Mouse (Mus musculus): ENCODE results near the gene Gm10681.
"Not testable (repeated sequence)": the region's sequence is repeated elsewhere in the genome, so short reads cannot be mapped to it uniquely, and the experiment has no call there.

Gm10681 gene

GRCm38 (mm10) chr3:98588707-98589106 lies at the start of gene Gm10681:
Gm10681 (minus strand) TSS chr3:98588807.
- DNase-seq: no peak

DNA sequence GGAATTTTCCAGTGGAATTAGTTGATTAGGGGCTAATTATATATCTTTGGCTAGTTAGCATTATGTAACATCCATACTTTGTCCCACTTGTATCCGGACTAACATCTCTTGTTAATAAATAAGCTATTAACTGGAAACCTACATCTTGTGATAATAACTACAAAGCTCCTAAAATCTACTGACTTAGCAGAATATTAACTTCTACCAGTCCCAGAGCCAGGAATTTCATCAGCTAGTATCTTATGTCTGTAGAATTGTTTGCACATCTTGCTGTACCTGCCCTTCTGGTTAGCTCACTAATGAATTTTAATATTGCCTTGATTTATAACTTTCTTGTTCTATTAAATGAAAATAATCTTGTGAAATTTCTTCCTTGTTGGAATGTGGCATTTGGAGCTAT lies 46.5 kb upstream of the Gm10681 start:
- DNase-seq: no peak

DNA sequence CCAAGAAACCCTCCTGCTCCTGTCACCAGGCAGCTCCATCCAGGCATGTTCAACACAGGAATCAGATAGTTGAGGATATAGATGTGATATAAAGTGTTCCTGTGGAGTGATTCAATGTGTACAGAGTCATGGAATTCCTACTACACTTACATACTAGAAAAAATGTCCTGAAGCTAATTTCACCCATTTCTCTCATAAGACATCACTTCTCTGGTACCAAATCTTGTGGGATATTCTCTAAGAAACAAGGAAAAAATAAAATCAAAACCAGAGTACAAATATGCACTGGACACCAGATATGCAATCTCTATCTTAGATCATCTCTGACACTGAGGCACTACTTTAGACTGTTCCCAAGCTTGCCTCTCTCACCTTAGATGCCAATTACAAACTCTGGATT lies 41.5 kb upstream of the Gm10681 start, which contains the start of gene Hsd3b5:
Gene Hsd3b5 (minus strand): TSS at position 101 of the 400 bp plus-strand sequence.
- DNase-seq: no peak

GRCm38 (mm10) chr3:98629633-98630032 lies 41.0 kb upstream of the Gm10681 start:
- DNase-seq: no peak

DNA sequence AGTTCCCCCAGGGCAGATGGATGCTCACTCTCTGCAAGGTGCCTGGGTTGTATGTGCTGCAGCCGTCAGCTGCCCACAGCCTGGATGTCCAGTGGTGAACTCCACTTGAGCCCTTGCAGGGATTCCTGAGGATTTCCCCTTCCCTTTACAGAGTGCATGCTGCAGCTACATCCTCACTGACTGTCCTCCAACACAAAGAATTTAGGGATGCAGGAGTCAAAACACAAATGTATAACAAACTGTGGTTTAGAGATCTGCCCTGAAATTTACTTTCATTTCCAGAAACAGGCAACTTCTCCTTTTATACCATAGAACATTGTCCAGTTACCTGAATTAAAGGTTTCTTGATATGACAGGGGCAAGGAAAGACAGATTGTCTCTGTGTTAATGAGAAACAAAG lies 28.2 kb upstream of the Gm10681 start:
- not testable (repeated sequence) for DNase-seq

DNA sequence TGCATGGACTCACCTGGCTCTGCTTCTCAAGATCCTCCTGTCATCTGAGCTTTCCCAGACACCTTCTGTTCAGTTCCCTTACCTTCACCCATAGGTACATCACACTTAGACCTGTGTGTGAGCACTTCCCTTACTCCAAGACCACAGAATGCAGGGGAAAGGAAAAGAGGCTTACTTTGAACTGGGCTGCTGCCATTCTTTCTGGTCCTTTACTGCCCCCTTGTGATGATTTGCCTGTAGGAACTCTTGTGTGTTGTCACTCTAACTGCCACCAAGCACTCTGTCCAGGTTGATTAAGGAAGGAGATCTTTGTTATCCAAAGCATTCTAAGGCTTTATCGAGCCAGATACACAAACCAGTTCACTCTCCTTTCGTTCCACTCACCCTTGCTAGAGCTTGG lies 27.6 kb upstream of the Gm10681 start:
- DNase-seq: not testable (repeated sequence)

DNA sequence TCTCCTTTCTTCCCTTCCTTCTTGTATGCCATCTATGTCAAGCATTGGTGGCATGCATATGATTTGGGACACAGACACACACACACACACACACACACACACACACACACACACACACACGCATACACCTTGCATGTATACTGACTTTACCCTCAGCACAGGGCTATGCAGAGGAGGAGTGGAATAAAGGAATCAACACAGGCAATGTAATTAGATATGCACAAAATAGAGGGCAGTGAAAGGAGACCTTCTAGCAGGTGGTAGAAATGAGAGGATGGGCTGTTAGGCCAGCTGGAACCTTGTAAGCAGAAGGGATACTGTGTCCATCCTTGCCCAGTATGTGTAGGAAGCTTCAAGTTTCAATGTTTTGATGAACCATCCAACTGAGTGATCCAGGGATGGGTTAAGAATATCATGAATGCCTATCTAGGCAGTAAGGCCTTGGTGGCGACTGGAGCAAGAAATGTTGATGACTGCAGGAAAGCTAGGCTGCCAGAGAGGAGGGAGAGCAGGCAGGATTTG lies 25.9 kb upstream of the Gm10681 start:
- not testable (repeated sequence) for DNase-seq

DNA sequence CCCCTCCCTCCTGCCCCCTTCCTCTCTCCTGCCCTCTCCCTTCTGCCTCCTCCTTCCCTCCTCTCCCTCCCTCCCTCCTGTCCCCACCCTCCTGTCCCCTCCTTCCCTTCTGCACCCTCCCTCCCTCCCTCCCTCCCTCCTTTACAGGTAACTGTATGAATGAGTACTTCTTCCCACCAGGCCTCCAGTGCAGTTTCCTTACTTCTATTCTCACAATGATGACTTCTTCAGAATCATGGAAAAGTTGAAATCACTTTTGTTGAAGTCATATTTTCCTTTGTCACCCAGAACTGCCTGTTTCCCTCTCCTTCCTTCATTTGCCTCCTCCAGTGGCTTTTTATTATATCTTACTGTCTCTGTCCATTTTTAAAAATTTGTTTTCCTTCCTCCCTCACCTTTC lies 25.4 kb upstream of the Gm10681 start:
- no peak for DNase-seq

GRCm38 (mm10) chr3:98613540-98613939 lies 24.9 kb upstream of the Gm10681 start:
- not testable (repeated sequence) for DNase-seq

DNA sequence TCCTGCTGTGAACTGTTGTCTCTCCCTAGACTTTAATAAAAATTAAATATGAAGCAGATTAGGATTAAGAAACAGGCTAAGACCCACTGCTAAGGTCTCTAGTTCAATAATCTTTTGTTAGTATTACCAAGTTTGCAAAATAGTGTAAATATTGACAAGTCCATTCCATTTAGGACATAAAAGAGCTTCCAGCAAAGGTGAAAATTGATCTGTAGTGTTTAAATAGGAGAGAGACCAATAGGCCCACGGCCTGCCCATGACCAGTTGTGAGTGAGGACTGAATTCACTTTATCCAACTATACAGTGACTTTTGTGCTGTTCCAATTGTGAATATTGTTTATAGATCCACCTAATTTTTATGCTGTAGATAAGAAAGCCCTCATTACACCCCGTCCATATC lies 886 bp downstream of the Gm10681 start:
- DNase-seq: no peak

- DNase-seq: not testable (repeated sequence)
Measured at GRCm38 (mm10) chr3:98582622-98583021, 6.0 kb downstream of the Gm10681 start.

GRCm38 (mm10) chr3:98582202-98582601 lies 6.4 kb downstream of the Gm10681 start:
- DNase-seq: not testable (repeated sequence)

DNA sequence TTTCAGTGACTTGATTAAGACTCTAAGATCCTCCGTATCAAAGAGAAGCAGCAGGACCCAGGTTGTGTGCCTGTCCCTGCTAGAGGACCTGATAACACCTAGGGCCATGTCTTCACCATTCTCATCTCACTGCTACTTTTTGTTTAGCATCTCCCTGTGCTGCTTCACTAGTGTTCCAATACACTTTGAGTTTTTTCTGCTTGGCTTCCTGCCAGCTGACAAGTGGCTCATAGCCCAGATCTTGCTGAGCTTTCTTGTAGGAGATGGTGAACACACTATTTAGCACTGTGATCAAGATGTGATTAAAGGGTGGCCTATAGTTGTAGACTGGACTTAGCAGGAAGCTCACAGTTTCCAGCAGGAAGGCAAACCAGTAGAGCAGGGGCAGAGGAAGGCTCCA lies 7.6 kb downstream of the Gm10681 start:
- DNase-seq: peak; percentile 2

GRCm38 (mm10) chr3:98567717-98568116 lies 20.9 kb downstream of the Gm10681 start:
- not testable (repeated sequence) for DNase-seq

DNA sequence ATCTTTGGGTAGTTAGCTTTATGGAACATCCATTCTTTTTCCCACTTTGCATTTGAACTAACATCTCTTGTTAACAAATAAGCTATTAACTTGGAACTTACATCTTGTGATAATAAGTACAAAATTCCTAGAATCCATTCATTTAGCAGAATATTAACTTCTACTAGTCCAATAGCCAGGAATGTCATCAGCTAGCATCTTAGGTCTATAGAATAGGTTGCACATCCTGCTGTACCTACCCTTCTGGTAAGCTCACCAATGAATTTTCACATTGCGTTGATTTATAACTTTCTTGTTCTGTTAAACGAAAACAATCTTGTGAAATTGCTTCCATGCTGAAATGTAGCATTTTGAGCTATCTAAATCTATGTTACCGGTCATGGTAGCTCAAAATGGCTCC lies 23.7 kb downstream of the Gm10681 start:
- not testable (repeated sequence) for DNase-seq

GRCm38 (mm10) chr3:98563831-98564230 lies 24.8 kb downstream of the Gm10681 start:
- not testable (repeated sequence) for DNase-seq

GRCm38 (mm10) chr3:98560711-98561110 lies 27.9 kb downstream of the Gm10681 start:
- DNase-seq: not testable (repeated sequence)

DNA sequence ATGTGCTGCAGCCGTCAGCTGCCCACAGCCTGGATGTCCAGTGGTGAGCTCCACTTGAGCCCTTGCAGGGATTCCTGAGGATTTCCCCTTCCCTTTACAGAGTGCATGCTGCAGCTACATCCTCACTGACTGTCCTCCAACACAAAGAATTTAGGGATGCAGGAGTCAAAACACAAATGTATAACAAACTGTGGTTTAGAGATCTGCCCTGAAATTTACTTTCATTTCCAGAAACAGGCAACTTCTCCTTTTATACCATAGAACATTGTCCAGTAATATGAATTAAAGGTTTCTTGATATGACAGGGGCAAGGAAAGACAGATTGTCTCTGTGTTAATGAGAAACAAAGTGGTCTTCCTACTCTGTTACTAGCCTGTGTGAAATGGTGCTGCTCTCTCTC lies 37.8 kb downstream of the Gm10681 start:
- DNase-seq: not testable (repeated sequence)

DNA sequence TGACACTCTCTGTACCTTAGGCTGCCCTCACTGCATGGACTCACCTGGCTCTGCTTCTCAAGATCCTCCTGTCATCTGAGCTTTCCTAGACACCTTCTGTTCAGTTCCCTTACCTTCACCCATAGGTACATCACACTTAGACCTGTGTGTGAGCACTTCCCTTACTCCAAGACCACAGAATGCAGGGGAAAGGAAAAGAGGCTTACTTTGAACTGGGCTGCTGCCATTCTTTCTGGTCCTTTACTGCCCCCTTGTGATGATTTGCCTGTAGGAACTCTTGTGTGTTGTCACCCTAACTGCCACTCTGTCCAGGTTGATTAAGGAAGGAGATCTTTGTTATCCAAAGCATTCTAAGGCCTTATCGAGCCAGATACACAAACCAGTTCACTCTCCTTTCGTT lies 38.4 kb downstream of the Gm10681 start:
- DNase-seq: not testable (repeated sequence)

DNA sequence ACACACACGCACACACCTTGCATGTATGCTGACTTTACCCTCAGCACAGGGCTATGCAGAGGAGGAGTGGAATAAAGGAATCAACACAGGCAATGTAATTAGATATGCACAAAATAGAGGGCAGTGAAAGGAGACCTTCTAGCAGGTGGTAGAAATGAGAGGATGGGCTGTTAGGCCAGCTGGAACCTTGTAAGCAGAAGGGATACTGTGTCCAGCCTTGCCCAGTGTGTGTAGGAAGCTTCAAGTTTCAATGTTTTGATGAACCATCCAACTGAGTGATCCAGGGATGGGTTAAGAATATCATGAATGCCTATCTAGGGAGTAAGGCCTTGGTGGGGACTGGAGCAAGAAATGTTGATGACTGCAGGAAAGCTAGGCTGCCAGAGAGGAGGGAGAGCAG lies 40.1 kb downstream of the Gm10681 start:
- DNase-seq: not testable (repeated sequence)

- DNase-seq: not testable (repeated sequence)
Measured at GRCm38 (mm10) chr3:98547641-98548040, 41.0 kb downstream of the Gm10681 start.

- DNase-seq: not testable (repeated sequence)
Measured at GRCm38 (mm10) chr3:98524978-98525377, 63.6 kb downstream of the Gm10681 start.

DNA sequence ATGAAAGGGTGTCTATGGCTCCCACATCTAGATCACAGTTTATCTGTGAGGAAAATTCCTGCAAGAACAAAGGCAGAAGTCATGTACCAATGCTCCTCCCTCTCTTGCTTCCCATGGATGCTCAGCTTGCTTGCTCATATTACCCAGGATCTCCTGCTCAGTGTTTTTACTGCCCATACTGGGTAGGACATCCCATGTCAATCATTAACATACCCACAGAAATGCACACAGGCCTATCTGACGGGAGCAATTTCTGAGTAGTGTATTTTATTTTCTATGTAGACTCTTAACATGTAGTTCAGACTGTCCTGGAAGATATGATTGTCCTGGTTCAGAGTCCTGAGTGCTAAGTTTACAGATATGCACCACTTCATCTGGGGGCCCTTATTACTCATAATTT lies 64.1 kb downstream of the Gm10681 start:
- DNase-seq: not testable (repeated sequence)

- not testable (repeated sequence) for DNase-seq
Measured at GRCm38 (mm10) chr3:98522779-98523178, 65.8 kb downstream of the Gm10681 start.

- DNase-seq: not testable (repeated sequence)
Measured at GRCm38 (mm10) chr3:98510414-98510813, 78.2 kb downstream of the Gm10681 start, which contains the start of gene Hsd3b4. Hsd3b4 (minus strand) TSS chr3:98510514.
